Mouse (Mus musculus) lung, postnatal 0 days (tissue): ENCODE measurements around the gene Lcn5.

Experiments used
- CTCF ChIP-seq: IDR thresholded peaks from 2 replicates; pipeline ENCODE4 v1.5.1; 2016; ENCODE audit warnings: antibody characterized with exemption, mild to moderate bottlenecking
- EP300 ChIP-seq: IDR thresholded peaks from 2 replicates; pipeline ENCODE4 v1.6.1; 2016; ENCODE audit warnings: antibody characterized with exemption, mild to moderate bottlenecking, control low read depth

GRCm38 (mm10) chr2:25661245-25661970 is 3.7 kb downstream of the Lcn5 start:
- no peak for TF ChIP-seq EP300
- no peak for TF ChIP-seq CTCF
